Mouse (Mus musculus) adrenal gland, postnatal 25 days (tissue): ENCODE data around the gene Tfap2b. TPM values are rescaled to one million over a fixed set of nuclear protein-coding genes. Genes with fewer than 3 reads are reported as not detected.

Experiments
- DNase-seq: peaks from one replicate; pipeline ENCODE4 v3.0.0; 2021; ENCODE audit warnings: mixed read lengths
- total RNA-seq: library from RNA; stranded (reverse); gene quantifications from 2 replicates; pipeline ENCODE4 v1.2.3, GENCODE M21; 2021

Tfap2b gene
- total RNA-seq, 1 experiment from 2014 or later = 11.0 TPM

GRCm38 (mm10) chr1:19233857-19234256 is 25.1 kb downstream of the Tfap2b start:
- DNase-seq = no peak

GRCm38 (mm10) chr1:19234432-19235205 is 25.9 kb downstream of the Tfap2b start:
- DNase-seq = no peak

GRCm38 (mm10) chr1:19236051-19236450 is 27.3 kb downstream of the Tfap2b start:
- DNase-seq = no peak

- DNase-seq = no peak
These were observed 27.9 kb downstream of the Tfap2b start for GRCm38 (mm10) chr1:19236591-19236990.

GRCm38 (mm10) chr1:19237061-19237460 is 28.3 kb downstream of the Tfap2b start:
- DNase-seq = no peak

GRCm38 (mm10) chr1:19237721-19238410 is 29.2 kb downstream of the Tfap2b start:
- no peak for DNase-seq

- DNase-seq = no peak
These were observed 31.3 kb downstream of the Tfap2b start for GRCm38 (mm10) chr1:19240054-19240453.

- no peak for DNase-seq
These were observed 32.6 kb downstream of the Tfap2b start for GRCm38 (mm10) chr1:19241316-19241715.

GRCm38 (mm10) chr1:19242021-19242420 is 33.3 kb downstream of the Tfap2b start:
- no peak for DNase-seq

GRCm38 (mm10) chr1:19245032-19245431 is 36.3 kb downstream of the Tfap2b start:
- no peak for DNase-seq

- no peak for DNase-seq
These were observed 42.6 kb downstream of the Tfap2b start for GRCm38 (mm10) chr1:19251286-19251685.

- no peak for DNase-seq
These were observed 60.9 kb downstream of the Tfap2b start for GRCm38 (mm10) chr1:19269596-19269995.

Other genes starting within 250 kb of the Tfap2b start
- not detected in 2 replicates for gene Tfap2d, start 105.9 kb upstream of the Tfap2b start, total RNA-seq